Mouse (Mus musculus) stomach, postnatal 0 days (tissue): ENCODE data around the gene Zfp362. TPM values are rescaled to one million over a fixed set of nuclear protein-coding genes. Genes with fewer than 3 reads are reported as not detected.
A peak's percentile ranks its signal among the peaks of the same experiment; 100 is the strongest.

Experiments
- ATAC-seq: fragments of 200-750 bp; cut with Nextera tagmentation; 2 replicates; pipeline ENCODE4 v1.8.0; 2017; ENCODE audit not compliant: low FRiP score, low TSS enrichment
- DNase-seq: peaks from one replicate; pipeline ENCODE4 v3.0.0-alpha.2; 2016; ENCODE audit warnings: low spot score
- H3K27ac ChIP-seq: fragments of 300-500 bp; sonication (generic); replicated peaks from 2 replicates; pipeline ENCODE4 v1.5.1; 2014; ENCODE audit warnings: mild to moderate bottlenecking, control low read depth
- H3K27me3 ChIP-seq: fragments of 300-500 bp; sonication (generic); 2 replicates; pipeline ENCODE4 v1.6.1; 2014; ENCODE audit warnings: low read length; ENCODE audit not compliant: control insufficient read depth, insufficient read depth
- H3K36me3 ChIP-seq: fragments of 300-500 bp; sonication (generic); 2 replicates; pipeline ENCODE4 v1.6.1; 2014; ENCODE audit warnings: low read length, mixed read lengths; ENCODE audit not compliant: control insufficient read depth, insufficient read depth
- H3K4me1 ChIP-seq: fragments of 300-500 bp; sonication (generic); replicated peaks from 2 replicates; pipeline ENCODE4 v1.6.1; 2014; ENCODE audit warnings: antibody characterized with exemption; ENCODE audit not compliant: control insufficient read depth, insufficient read depth
- H3K4me2 ChIP-seq: fragments of 300-500 bp; sonication (generic); replicated peaks from 2 replicates; pipeline ENCODE4 v1.6.1; 2014; ENCODE audit warnings: low read depth, mild to moderate bottlenecking, control low read depth, moderate library complexity
- H3K4me3 ChIP-seq: fragments of 300-500 bp; sonication (generic); 2 replicates; pipeline ENCODE4 v1.5.1; 2014; ENCODE audit warnings: low read depth, low read length, control low read depth
- H3K9ac ChIP-seq: fragments of 300-500 bp; sonication (generic); 2 replicates; pipeline ENCODE4 v1.6.1; 2014; ENCODE audit warnings: mild to moderate bottlenecking, low read length, control low read depth, mixed read lengths
- H3K9me3 ChIP-seq: fragments of 300-500 bp; sonication (generic); 2 replicates; pipeline ENCODE4 v1.6.1; 2016; ENCODE audit warnings: low read length; ENCODE audit not compliant: control insufficient read depth
- CTCF ChIP-seq: IDR thresholded peaks from 2 replicates; pipeline ENCODE4 v1.5.1; 2016; ENCODE audit warnings: antibody characterized with exemption, low read depth, mild to moderate bottlenecking, moderate library complexity
- EP300 ChIP-seq: optimal IDR thresholded peaks from 2 replicates; pipeline ENCODE3; 2016; ENCODE audit warnings: antibody characterized with exemption
- whole genome bisulfite sequencing: fragments of 180-500 bp; shearing (Covaris S2); extraction: QIAGEN DNeasy Blood & Tissue Kit; methylation state at CpG from one replicate; pipeline ENCODE4 v1.1.7; 2014; 5-methylcytosine and 5-hydroxymethylcytosine counted together
- polyA plus RNA-seq: library from polyadenylated mRNA; unstranded; fragments of >200 nt; fragmentation: Nextera tagmentation; extraction: Ambion mirVana; gene quantifications from 2 replicates; pipeline ENCODE4 v1.2.1, GENCODE M21; 2015

Zfp362 gene
- polyA plus RNA-seq, 1 experiment from 2014 or later: 11.3 TPM

- peak overlapping the region; percentile 98 for H3K27ac ChIP-seq
- TF ChIP-seq EP300: no peak
- TF ChIP-seq CTCF: no peak
- H3K4me2 ChIP-seq: peak overlapping the region; percentile 60
- no peak for ATAC-seq
- 7% methylated on average over 5 of the region's 5 CpGs for WGBS
- no peak for DNase-seq
- H3K4me1 ChIP-seq: peaks cover 23% of the 10 kb centered on the region
- peak overlapping the region; percentile 18 for H3K9ac ChIP-seq
- H3K27me3 ChIP-seq: no peaks in the 10 kb centered on the region
- H3K36me3 ChIP-seq: no peaks in the 10 kb centered on the region
- no peaks in the 10 kb centered on the region for H3K9me3 ChIP-seq
- H3K4me3 ChIP-seq: peak overlapping the region; percentile 84
Observed at GRCm38 (mm10) chr4:128729709-128730037, 76.2 kb downstream of the Zfp362 start.

DNA sequence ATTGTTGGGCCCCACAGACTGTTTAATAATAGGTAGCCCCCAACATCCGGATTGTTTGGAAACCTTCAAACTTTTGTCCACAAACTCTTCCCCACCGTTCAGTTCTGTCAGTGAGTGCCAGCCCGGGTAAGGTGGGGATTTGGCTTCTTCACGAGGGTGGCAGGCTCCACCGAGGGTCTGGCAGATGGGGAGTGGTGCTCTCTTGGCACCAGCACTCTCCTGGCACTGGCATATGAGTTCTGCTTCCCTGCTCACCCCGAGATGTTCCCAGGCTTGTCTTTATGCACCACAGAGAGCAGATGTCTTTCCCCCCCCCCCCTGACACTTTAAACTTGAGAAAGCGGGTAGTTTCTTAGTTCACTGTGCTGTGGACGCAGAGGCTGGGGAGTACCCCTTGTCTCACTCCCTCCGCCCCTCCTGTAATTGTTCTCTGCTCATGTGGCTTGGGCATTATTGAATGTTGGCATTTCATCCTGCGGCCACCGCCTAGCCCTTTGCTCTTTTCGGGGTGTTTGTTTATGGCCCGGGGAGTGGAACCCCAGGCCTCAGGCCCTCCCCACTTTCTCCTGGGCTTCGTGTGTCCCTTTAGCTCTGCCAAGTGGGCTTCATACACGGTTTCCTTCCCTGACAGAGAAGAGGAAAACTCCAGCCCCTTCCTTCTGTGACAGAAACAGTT is 76.7 kb downstream of the Zfp362 start:
- peak overlapping the region; percentile 8 for H3K9ac ChIP-seq
- WGBS: 13% methylated on average over 15 of the region's 15 CpGs
- no peaks in the 10 kb centered on the region for H3K9me3 ChIP-seq
- peak overlapping the region; percentile 98 for H3K27ac ChIP-seq
- peaks cover 19% of the 10 kb centered on the region for H3K4me1 ChIP-seq
- peak overlapping the region; percentile 84 for H3K4me3 ChIP-seq
- no peaks in the 10 kb centered on the region for H3K36me3 ChIP-seq
- DNase-seq: no peak
- ATAC-seq: no peak
- no peaks in the 10 kb centered on the region for H3K27me3 ChIP-seq
- H3K4me2 ChIP-seq: peak overlapping the region; percentile 60
- no peak for TF ChIP-seq CTCF

- ATAC-seq: no peak
Observed at GRCm38 (mm10) chr4:128728431-128728851, 77.4 kb downstream of the Zfp362 start.

DNA sequence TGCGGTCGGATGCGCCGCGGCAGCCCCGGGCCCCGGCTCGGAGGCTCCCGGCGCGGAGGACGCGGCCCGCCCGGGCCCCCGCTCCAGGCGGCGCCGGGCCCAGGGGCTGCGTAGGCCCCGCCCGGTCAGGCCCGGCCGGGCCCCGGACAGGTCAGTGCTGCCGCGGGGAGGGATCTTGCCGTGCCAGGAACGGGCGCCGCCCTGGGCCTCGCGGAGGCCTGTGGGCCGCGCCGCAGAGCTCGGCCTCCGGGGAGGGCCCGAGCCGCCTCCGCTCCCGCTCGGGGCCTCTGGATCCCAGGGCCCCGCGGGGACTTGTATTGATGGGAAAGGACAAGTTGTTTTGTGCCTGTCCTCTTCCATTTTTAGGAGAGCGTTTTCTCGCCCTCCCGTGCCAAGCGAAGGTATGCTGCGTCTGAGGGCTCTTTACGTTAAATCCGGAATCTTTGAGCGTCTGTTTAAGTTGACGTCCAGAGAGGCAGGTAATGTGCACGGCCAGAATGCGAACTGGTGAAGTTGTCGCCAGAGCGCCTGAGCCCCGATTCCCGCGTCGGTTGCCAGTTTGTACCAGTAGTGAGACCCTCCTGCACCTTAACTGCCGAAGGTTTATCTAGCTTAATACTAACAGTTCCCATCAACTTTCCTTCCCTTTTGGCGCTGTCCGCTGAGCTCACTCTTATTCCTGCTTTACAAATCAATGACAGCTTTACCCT is 78.0 kb downstream of the Zfp362 start:
- Histone ChIP-seq H3K4me3 (peak overlapping the region; percentile 84), H3K9ac (peak overlapping the region; percentile 98), H3K36me3 (no peaks in the 10 kb centered on the region), H3K4me2 (peak overlapping the region; percentile 60), H3K9me3 (no peaks in the 10 kb centered on the region), H3K27ac (peak overlapping the region; percentile 98), H3K27me3 (no peaks in the 10 kb centered on the region), H3K4me1 (peaks cover 9% of the 10 kb centered on the region)
- WGBS: under 1% methylated on average over 61 of the region's 65 CpGs
- TF ChIP-seq CTCF: no peak
- no peak for TF ChIP-seq EP300
- peak; percentile 78 for DNase-seq
- peak; percentile 93 for ATAC-seq

More at GRCm38 (mm10) chr4:128728431-128728851, 77.4 kb downstream of the Zfp362 start:
- Histone ChIP-seq H3K36me3 (no peaks in the 10 kb centered on the region), H3K27ac (peak overlapping the region; percentile 98), H3K4me1 (peaks cover 12% of the 10 kb centered on the region), H3K9ac (peak overlapping the region; percentile 98), H3K4me2 (peak overlapping the region; percentile 60), H3K4me3 (peak overlapping the region; percentile 84), H3K9me3 (no peaks in the 10 kb centered on the region), H3K27me3 (no peaks in the 10 kb centered on the region)
- no peak for DNase-seq
- whole genome bisulfite sequencing: 2% methylated on average over 5 of the region's 5 CpGs
- TF ChIP-seq EP300: no peak
- no peak for TF ChIP-seq CTCF

- H3K36me3 ChIP-seq: no peaks in the 10 kb centered on the region
- peak; percentile 93 for ATAC-seq
- no peak for TF ChIP-seq EP300
- TF ChIP-seq CTCF: no peak
- 3% methylated on average over 45 of the region's 68 CpGs for WGBS
- no peaks in the 10 kb centered on the region for H3K27me3 ChIP-seq
- H3K9ac ChIP-seq: peak overlapping the region; percentile 98
- no peaks in the 10 kb centered on the region for H3K9me3 ChIP-seq
- peak; percentile 85 for DNase-seq
- peaks cover 9% of the 10 kb centered on the region for H3K4me1 ChIP-seq
- H3K4me3 ChIP-seq: peak overlapping the region; percentile 84
- H3K27ac ChIP-seq: peak overlapping the region; percentile 98
- peak overlapping the region; percentile 60 for H3K4me2 ChIP-seq
Observed at GRCm38 (mm10) chr4:128727019-128727720, 78.7 kb downstream of the Zfp362 start.

GRCm38 (mm10) chr4:128724059-128724458 is 81.8 kb downstream of the Zfp362 start:
- no peak overlapping the region for H3K9ac ChIP-seq
- 70% methylated on average over 7 of the region's 7 CpGs for WGBS
- no peak overlapping the region for H3K4me2 ChIP-seq
- no peak for DNase-seq
- 0 out of 2 replicates have a peak, but pooled peaks cover 2% of the 10 kb centered on the region for H3K4me1 ChIP-seq
- no peaks in the 10 kb centered on the region for H3K36me3 ChIP-seq
- TF ChIP-seq EP300 (no peak), CTCF (no peak)
- H3K9me3 ChIP-seq: no peaks in the 10 kb centered on the region
- no peak overlapping the region for H3K27ac ChIP-seq
- no peak overlapping the region for H3K4me3 ChIP-seq
- H3K27me3 ChIP-seq: no peaks in the 10 kb centered on the region
- ATAC-seq: no peak
